Mouse (Mus musculus) liver, embryonic 11.5 days (tissue): ENCODE measurements around the gene 4933430I17Rik. TPM values are rescaled to one million over a fixed set of nuclear protein-coding genes. Genes with fewer than 3 reads are reported as not detected.

Experiments
- ATAC-seq: fragments of 200-750 bp; cut with Nextera tagmentation; replicated peaks from 2 replicates; pipeline ENCODE4 v1.8.0; 2017; ENCODE audit warnings: moderate number of reproducible peaks, mild to moderate bottlenecking, moderate TSS enrichment, moderate library complexity; ENCODE audit not compliant: low FRiP score
- DNase-seq: peaks from one replicate; pipeline ENCODE4 v3.0.0-alpha.2; 2017; ENCODE audit warnings: low spot score
- H3K27ac ChIP-seq: fragments of 300-500 bp; sonication (generic); 2 replicates; pipeline ENCODE4 v1.5.1; 2014; ENCODE audit warnings: mild to moderate bottlenecking, low read depth, low read length, control low read depth
- H3K27me3 ChIP-seq: fragments of 300-500 bp; sonication (generic); replicated peaks from 2 replicates; pipeline ENCODE4 v1.6.1; 2014; ENCODE audit warnings: low read length, mixed read lengths; ENCODE audit not compliant: control insufficient read depth, insufficient read depth
- H3K36me3 ChIP-seq: fragments of 300-500 bp; sonication (generic); 2 replicates; pipeline ENCODE4 v1.6.1; 2014; ENCODE audit warnings: mild to moderate bottlenecking, low read length, moderate library complexity, mixed read lengths; ENCODE audit not compliant: control insufficient read depth, insufficient read depth
- H3K4me1 ChIP-seq: fragments of 300-500 bp; sonication (generic); replicated peaks from 2 replicates; pipeline ENCODE4 v1.6.1; 2014; ENCODE audit warnings: low read length, mixed read lengths; ENCODE audit not compliant: control insufficient read depth, insufficient read depth
- H3K4me2 ChIP-seq: fragments of 300-500 bp; sonication (generic); 2 replicates; pipeline ENCODE4 v1.6.1; 2014; ENCODE audit warnings: mild to moderate bottlenecking, control low read depth, moderate library complexity
- H3K4me3 ChIP-seq: fragments of 300-500 bp; sonication (generic); 2 replicates; pipeline ENCODE4 v1.5.1; 2014; ENCODE audit warnings: low read depth, low read length, control low read depth
- H3K9ac ChIP-seq: fragments of 300-500 bp; sonication (generic); 2 replicates; pipeline ENCODE4 v1.6.1; 2014; ENCODE audit warnings: low read depth, low read length, control low read depth
- H3K9me3 ChIP-seq: fragments of 300-500 bp; sonication (generic); 2 replicates; pipeline ENCODE4 v1.6.1; 2016; ENCODE audit warnings: low read length, inconsistent platforms, mixed read lengths; ENCODE audit not compliant: control insufficient read depth
- WGBS: fragments of 180-500 bp; shearing (Covaris S2); extraction: QIAGEN DNeasy Blood & Tissue Kit; methylation state at CpG from one replicate; pipeline ENCODE4 v1.1.7; 2014; 5-methylcytosine and 5-hydroxymethylcytosine counted together
- polyA plus RNA-seq: library from polyadenylated mRNA; unstranded; fragments of >200 nt; fragmentation: Nextera tagmentation; extraction: Ambion mirVana; gene quantifications from 2 replicates; pipeline ENCODE4 v1.2.1, GENCODE M21; 2014

The 4933430I17Rik gene
- polyA plus RNA-seq, 1 experiment from 2014 or later = 0.36 TPM

DNA sequence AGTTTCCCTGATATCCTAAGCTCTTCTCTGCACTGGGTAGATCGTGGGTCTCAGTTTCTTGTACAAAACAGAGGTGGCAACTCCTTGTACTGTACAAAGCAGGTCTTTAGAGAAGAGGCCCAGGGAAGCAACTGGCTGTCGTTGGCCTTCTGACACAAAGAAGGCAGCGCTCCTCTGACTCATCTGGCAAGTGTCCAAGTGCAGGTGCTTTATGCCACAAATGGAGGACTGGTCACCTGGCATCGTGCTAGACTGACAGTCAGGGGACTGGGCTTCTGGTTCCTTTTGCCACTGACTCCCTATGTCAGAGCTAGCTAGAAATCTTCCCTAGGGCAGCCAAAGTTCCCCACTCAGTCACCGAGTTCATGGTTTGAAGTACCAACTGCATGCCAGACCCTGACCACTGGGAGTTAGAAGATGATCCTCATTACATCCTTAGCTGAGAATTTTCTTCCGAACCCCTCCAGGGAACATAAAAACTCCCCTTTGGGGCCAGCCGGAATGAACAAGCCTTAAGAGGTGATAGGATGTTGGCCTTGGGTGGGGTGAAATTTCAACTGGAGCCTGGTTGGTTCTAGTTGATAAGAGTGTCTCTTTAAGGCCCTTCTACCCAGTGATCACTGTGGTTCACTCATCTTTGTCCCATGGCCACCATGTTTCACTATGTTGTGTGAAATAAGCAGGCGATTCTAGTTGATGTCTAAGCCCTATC is 39.6 kb upstream of the 4933430I17Rik start:
- Histone ChIP-seq H3K27me3 (peaks cover 4% of the 10 kb centered on the region), H3K4me1 (peaks cover 6% of the 10 kb centered on the region), H3K4me3 (no peak overlapping the region), H3K9me3 (no peaks in the 10 kb centered on the region), H3K9ac (no peak overlapping the region), H3K27ac (0 out of 2 replicates have a peak overlapping the region, but pooled peaks have one; percentile 13), H3K36me3 (no peaks in the 10 kb centered on the region), H3K4me2 (no peak overlapping the region)
- ATAC-seq (peak; percentile 72), DNase-seq (no peak)
- 83% methylated on average over 8 of the region's 8 CpGs for WGBS

DNA sequence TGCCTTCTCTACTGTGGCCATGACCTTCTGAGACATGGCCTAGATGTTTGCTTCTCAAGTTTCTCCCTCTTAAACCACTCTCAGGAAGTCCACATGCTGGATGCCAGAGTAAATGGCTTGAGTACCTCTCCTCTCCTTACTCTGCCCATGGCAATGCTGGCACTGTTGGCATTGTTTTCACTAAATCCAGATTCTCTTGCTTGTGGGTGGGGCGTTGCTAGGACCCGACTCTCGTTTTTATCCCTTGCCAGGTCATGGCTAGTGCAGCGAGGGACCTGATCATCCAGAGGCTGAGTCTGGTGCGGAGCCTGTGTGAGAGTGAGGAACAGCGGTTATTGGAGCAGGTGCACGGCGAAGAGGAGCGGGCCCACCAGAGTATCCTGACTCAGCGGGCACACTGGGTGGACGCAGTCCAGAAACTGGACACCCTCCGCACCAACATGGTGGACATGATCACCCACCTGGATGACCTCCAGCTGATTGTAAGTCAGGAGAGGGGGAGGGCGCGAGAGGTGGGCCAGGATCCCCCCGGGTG is 38.9 kb upstream of the 4933430I17Rik start:
- Histone ChIP-seq H3K4me2 (no peak overlapping the region), H3K27me3 (no peaks in the 10 kb centered on the region), H3K4me3 (no peak overlapping the region), H3K36me3 (no peaks in the 10 kb centered on the region), H3K9me3 (no peaks in the 10 kb centered on the region), H3K27ac (no peak overlapping the region), H3K4me1 (peaks cover 6% of the 10 kb centered on the region), H3K9ac (no peak overlapping the region)
- 91% methylated on average over 15 of the region's 15 CpGs for WGBS
- no peak for DNase-seq
- no peak for ATAC-seq

DNA sequence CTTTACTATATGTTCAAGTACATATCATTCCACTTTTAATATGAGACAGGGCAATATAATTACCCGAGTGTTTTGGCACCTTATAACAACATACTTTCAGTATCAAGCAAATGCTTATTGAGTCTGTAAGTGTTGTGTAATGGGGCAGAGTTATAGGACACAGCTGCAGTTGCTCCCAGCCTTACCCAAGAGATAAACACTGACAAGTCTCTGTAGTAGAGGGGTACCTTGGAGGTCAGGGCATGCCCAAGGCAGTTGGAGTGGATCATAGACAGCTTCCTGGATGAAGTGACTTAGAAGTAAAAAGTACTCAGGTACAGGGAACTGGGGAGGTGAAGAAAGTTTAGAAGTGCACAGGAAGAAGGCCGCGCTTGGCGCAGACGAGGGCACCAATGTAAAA is 38.0 kb upstream of the 4933430I17Rik start:
- H3K36me3 ChIP-seq = no peaks in the 10 kb centered on the region
- H3K27ac ChIP-seq = no peak overlapping the region
- H3K4me1 ChIP-seq = peaks cover 6% of the 10 kb centered on the region
- WGBS = 84% methylated on average over 5 of the region's 5 CpGs
- H3K9ac ChIP-seq = no peak overlapping the region
- H3K27me3 ChIP-seq = no peaks in the 10 kb centered on the region
- H3K4me2 ChIP-seq = no peak overlapping the region
- no peaks in the 10 kb centered on the region for H3K9me3 ChIP-seq
- DNase-seq = no peak
- H3K4me3 ChIP-seq = no peak overlapping the region
- no peak for ATAC-seq

DNA sequence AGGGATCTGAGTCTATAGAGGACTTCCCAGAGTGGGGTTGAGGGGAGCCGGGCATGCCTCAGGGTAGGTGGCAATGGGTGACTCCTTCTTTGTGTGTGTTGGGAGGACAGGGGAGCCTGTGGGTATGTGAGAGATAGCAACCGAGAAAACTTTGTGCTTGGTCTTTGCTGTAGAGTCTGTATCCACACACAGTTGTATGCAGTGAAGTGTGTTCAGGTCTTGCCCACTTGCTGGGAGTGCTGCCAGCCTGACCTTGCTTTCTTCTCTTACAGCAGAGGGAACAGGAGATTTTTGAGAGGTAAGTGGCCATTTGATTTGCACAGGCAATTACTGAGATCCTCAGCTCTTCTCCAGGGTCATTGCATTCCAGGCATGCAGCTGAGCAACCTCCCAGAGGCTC is 37.3 kb upstream of the 4933430I17Rik start:
- ATAC-seq = no peak
- Histone ChIP-seq H3K4me3 (no peak overlapping the region), H3K27ac (no peak overlapping the region), H3K27me3 (no peaks in the 10 kb centered on the region), H3K4me1 (peaks cover 6% of the 10 kb centered on the region), H3K36me3 (no peaks in the 10 kb centered on the region), H3K9me3 (no peaks in the 10 kb centered on the region), H3K4me2 (no peak overlapping the region), H3K9ac (no peak overlapping the region)
- 80% methylated on average over 2 of the region's 2 CpGs for WGBS
- DNase-seq = no peak

DNA sequence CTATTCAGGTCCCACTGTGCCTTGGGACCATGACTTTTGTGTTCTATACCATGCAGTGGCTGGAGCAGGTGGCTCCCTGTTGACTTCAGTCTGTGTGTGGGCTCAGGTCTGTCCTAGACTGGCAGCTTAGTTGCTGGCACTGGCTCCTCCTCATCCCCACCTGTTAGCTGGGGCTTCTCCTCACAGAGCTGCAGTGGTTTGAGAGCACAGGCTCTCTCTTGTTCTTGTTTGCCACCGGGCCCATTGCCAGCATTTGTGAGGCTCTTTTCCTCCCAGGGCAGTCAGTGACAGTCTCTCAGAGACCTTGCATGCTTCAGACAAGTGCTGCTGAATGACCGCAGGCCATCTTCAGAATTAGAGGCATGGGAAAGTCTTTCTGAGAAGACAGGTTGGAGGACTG is 32.5 kb upstream of the 4933430I17Rik start:
- H3K9ac ChIP-seq = no peak overlapping the region
- ATAC-seq = no peak
- no peak overlapping the region for H3K4me3 ChIP-seq
- H3K27me3 ChIP-seq = no peaks in the 10 kb centered on the region
- H3K9me3 ChIP-seq = no peaks in the 10 kb centered on the region
- 76% methylated on average over 2 of the region's 2 CpGs for WGBS
- H3K27ac ChIP-seq = no peak overlapping the region
- H3K4me1 ChIP-seq = no peaks in the 10 kb centered on the region
- no peaks in the 10 kb centered on the region for H3K36me3 ChIP-seq
- no peak for DNase-seq
- H3K4me2 ChIP-seq = no peak overlapping the region

DNA sequence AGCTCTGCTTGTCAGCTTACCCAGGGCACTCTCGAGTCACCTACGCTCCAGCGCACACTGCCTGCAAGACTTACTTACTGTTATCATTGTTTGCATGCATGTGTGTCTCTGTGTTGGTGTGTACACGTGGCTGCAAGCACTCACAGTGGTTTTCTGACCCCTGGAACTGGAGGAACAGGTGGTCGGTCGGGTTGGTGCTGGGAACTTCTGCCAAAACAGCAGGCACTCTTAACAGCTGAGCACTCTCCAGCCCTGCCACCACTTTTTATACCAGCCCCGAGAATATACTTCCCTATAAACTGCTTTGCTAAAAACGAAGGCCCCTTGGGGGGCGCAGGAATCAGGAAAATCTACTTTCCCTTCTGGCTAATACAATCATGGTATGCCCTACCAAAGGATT is 30.9 kb upstream of the 4933430I17Rik start:
- H3K4me3 ChIP-seq = no peak overlapping the region
- WGBS = 55% methylated on average over 9 of the region's 9 CpGs
- ATAC-seq (no peak), DNase-seq (no peak)
- no peaks in the 10 kb centered on the region for H3K9me3 ChIP-seq
- no peaks in the 10 kb centered on the region for H3K4me1 ChIP-seq
- 0 out of 2 replicates have a peak, but pooled peaks cover 2% of the 10 kb centered on the region for H3K36me3 ChIP-seq
- H3K4me2 ChIP-seq = no peak overlapping the region
- H3K27me3 ChIP-seq = no peaks in the 10 kb centered on the region
- H3K27ac ChIP-seq = no peak overlapping the region
- no peak overlapping the region for H3K9ac ChIP-seq

DNA sequence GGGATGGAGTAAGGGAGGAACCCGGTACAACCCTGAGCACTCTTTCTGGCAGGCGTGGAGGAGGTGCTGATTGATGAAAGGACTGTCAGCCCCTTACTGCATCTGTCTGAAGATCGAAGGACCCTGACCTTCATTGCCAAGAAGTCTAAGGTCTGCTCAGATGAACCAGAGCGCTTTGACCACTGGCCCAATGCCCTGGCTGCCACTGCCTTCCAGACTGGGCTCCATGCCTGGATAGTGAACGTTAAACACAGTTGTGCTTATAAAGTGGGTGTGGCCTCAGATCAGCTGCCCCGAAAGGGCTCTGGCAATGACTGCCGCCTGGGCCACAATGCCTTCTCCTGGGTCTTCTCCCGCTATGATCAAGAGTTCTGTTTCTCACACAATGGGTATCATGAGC is 29.2 kb upstream of the 4933430I17Rik start:
- no peak for ATAC-seq
- Histone ChIP-seq H3K9ac (no peak overlapping the region), H3K9me3 (no peaks in the 10 kb centered on the region), H3K4me2 (no peak overlapping the region), H3K4me1 (no peaks in the 10 kb centered on the region), H3K36me3 (0 out of 2 replicates have a peak, but pooled peaks cover 6% of the 10 kb centered on the region), H3K4me3 (no peak overlapping the region), H3K27me3 (no peaks in the 10 kb centered on the region), H3K27ac (no peak overlapping the region)
- WGBS = 72% methylated on average over 8 of the region's 8 CpGs
- DNase-seq = no peak

DNA sequence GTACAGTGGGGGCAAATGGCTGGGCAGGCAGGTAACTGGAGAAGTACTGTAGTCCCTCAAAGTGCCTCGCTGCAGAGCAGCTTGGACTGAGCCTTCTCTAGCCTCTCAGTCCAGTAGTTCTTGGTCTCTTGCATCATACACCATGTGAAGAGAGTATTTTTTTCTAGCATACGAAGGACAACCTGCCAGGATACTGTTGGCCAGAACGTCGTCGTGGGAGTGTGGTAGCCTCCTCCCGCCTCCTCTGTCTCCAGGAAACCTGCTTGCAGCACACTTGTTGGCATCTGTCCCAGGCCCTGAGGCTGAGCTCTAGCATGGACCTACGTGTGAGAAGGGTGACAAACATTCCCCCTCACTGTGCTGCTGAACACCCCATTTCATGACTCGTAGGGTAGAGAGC is 28.4 kb upstream of the 4933430I17Rik start:
- no peak overlapping the region for H3K4me3 ChIP-seq
- 0 out of 2 replicates have a peak, but pooled peaks cover 4% of the 10 kb centered on the region for H3K4me1 ChIP-seq
- no peaks in the 10 kb centered on the region for H3K27me3 ChIP-seq
- H3K9me3 ChIP-seq = no peaks in the 10 kb centered on the region
- 76% methylated on average over 8 of the region's 8 CpGs for WGBS
- DNase-seq (no peak), ATAC-seq (no peak)
- 0 out of 2 replicates have a peak, but pooled peaks cover 6% of the 10 kb centered on the region for H3K36me3 ChIP-seq
- no peak overlapping the region for H3K27ac ChIP-seq
- H3K9ac ChIP-seq = no peak overlapping the region
- no peak overlapping the region for H3K4me2 ChIP-seq

DNA sequence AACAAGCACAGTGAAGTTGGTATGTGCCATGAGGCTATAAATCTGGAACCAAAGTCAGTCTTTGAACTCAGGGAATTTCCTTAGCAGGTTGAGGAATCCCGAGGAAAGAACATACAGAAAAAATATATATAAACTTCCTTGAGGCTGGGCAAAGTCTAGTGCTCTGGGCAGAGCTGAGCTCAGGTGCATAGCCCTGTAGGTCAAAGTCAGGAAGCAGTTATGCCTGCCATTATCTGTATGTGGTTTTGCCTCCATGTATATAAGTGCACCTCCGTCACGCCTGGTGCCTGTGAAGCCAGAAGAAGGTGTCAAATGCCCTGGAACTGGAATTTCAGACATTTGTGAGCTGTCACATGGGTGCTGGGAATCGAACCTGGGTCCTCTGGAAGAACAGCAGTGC is 24.4 kb upstream of the 4933430I17Rik start:
- no peaks in the 10 kb centered on the region for H3K27me3 ChIP-seq
- ATAC-seq (no peak), DNase-seq (no peak)
- WGBS = 81% methylated on average over 4 of the region's 4 CpGs
- H3K4me3 ChIP-seq = no peak overlapping the region
- H3K4me2 ChIP-seq = no peak overlapping the region
- peaks cover 9% of the 10 kb centered on the region for H3K4me1 ChIP-seq
- H3K9ac ChIP-seq = no peak overlapping the region
- H3K36me3 ChIP-seq = 0 out of 2 replicates have a peak, but pooled peaks cover 6% of the 10 kb centered on the region
- H3K27ac ChIP-seq = no peak overlapping the region
- H3K9me3 ChIP-seq = no peaks in the 10 kb centered on the region
